Mouse (Mus musculus) forebrain, embryonic 16.5 days (tissue): ENCODE results near the gene Mgat4c. TPM values are rescaled to one million over a fixed set of nuclear protein-coding genes. Genes with fewer than 3 reads are reported as not detected.

Experiments
- ATAC-seq: fragments of 200-750 bp; cut with Nextera tagmentation; 2 replicates; pipeline ENCODE4 v1.8.0; 2017; ENCODE audit warnings: mild to moderate bottlenecking, moderate library complexity
- H3K27ac ChIP-seq: fragments of 300-500 bp; sonication (generic); 2 replicates; pipeline ENCODE4 v1.5.1; 2014; ENCODE audit warnings: low read length, control low read depth
- H3K27me3 ChIP-seq: fragments of 300-500 bp; sonication (generic); replicated peaks from 2 replicates; pipeline ENCODE4 v1.6.1; 2014; ENCODE audit warnings: low read length; ENCODE audit not compliant: control insufficient read depth, insufficient read depth
- H3K36me3 ChIP-seq: fragments of 300-500 bp; sonication (generic); 2 replicates; pipeline ENCODE4 v1.6.1; 2014; ENCODE audit not compliant: control insufficient read depth, insufficient read depth
- H3K4me1 ChIP-seq: fragments of 300-500 bp; sonication (generic); replicated peaks from 2 replicates; pipeline ENCODE4 v1.6.1; 2014; ENCODE audit warnings: low read length; ENCODE audit not compliant: control insufficient read depth, insufficient read depth
- H3K4me2 ChIP-seq: fragments of 300-500 bp; sonication (generic); 2 replicates; pipeline ENCODE4 v1.6.1; 2014; ENCODE audit warnings: mild to moderate bottlenecking, low read length, control low read depth
- H3K4me3 ChIP-seq: fragments of 300-500 bp; sonication (generic); replicated peaks from 2 replicates; pipeline ENCODE4 v1.5.1; 2014; ENCODE audit warnings: mild to moderate bottlenecking, low read length, control low read depth
- H3K9ac ChIP-seq: fragments of 300-500 bp; sonication (generic); replicated peaks from 2 replicates; pipeline ENCODE4 v1.6.1; 2014; ENCODE audit warnings: low read depth, low read length, control low read depth
- H3K9me3 ChIP-seq: fragments of 300-500 bp; sonication (generic); 2 replicates; pipeline ENCODE4 v1.6.1; 2016; ENCODE audit warnings: low read length; ENCODE audit not compliant: control insufficient read depth
- whole genome bisulfite sequencing: fragments of 180-500 bp; shearing (Covaris S2); extraction: QIAGEN DNeasy Blood & Tissue Kit; methylation state at CpG from one replicate; pipeline ENCODE4 v1.1.7; 2014; 5-methylcytosine and 5-hydroxymethylcytosine counted together
- polyA plus RNA-seq: library from polyadenylated mRNA; unstranded; fragments of >200 nt; fragmentation: Nextera tagmentation; extraction: Ambion mirVana; gene quantifications from 2 replicates; pipeline ENCODE4 v1.2.1, GENCODE M21; 2015

Mgat4c gene
- polyA plus RNA-seq, 1 experiment from 2014 or later: 24.7 TPM

- no peaks in the 10 kb centered on the region for H3K4me1 ChIP-seq
- no peak for ATAC-seq
- H3K36me3 ChIP-seq: no peaks in the 10 kb centered on the region
- no peak overlapping the region for H3K27ac ChIP-seq
- H3K27me3 ChIP-seq: no peaks in the 10 kb centered on the region
- no peak overlapping the region for H3K4me3 ChIP-seq
- no peaks in the 10 kb centered on the region for H3K9me3 ChIP-seq
- H3K9ac ChIP-seq: no peak overlapping the region
- H3K4me2 ChIP-seq: no peak overlapping the region
- 13% methylated on average over 2 of the region's 2 CpGs for WGBS
These were observed 375.8 kb downstream of the Mgat4c start for GRCm38 (mm10) chr10:102056975-102057565.

DNA sequence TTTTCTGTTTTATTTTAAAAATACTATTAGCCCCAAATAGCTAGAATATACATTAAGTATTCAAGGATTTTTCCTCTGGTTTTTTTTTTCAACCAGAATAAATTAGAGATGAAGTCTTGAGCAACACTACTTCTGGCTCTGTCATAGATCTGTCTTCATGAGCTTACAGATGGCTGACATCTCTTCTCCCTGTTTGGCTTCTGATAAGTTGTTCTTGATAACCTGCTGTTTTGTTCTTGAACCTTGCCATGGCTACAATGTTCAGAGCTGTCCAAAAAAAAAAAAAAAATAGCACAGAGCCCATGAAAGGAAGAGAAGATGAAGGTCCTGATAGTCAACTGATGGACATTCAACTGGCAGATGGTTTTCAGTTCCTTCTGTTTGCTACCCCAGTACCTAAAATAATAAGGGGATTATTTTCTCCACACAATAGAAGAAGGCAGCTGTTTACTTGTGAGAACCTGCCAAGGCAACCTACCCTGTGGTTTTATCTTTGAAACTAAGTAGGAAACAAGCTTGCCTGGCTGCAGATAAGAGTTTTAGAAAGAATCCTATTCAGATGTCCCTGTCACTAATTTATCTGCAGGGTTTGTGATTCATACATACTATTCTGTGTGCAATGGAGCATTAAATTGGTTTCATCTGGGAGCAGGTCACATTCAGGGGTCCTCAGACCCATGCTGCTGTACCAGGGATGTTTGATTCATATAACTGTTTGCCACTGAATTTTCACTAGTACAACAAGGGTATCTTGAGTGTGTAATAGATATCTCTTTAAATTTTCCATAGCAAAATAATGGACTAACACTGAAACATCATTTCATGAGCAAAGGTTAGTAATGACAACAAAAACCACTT lies 393.5 kb downstream of the Mgat4c start:
- Histone ChIP-seq H3K9me3 (no peaks in the 10 kb centered on the region), H3K4me3 (no peak overlapping the region), H3K4me2 (no peak overlapping the region), H3K36me3 (no peaks in the 10 kb centered on the region), H3K4me1 (0 out of 2 replicates have a peak, but pooled peaks cover 3% of the 10 kb centered on the region), H3K27ac (no peak overlapping the region), H3K27me3 (no peaks in the 10 kb centered on the region), H3K9ac (no peak overlapping the region)
- no peak for ATAC-seq

DNA sequence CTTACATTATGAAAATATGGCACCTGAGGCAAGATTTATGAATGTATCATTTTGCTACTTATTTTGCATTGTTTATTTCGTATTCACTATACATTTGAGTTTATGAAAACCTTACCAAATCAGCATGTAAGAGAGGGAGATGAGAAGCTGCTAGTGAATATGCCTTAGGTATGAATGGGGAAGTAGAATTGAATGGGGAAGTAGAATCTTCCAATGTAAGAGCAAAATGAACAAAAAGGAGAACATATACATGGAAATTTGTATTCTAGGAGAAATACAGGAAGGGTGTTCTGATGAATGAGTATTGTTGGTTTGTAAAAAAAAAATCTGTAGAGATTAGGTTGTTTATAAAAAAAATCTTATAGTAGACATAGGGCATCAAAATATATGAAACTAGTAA lies 441.9 kb downstream of the Mgat4c start:
- ATAC-seq: no peak

DNA sequence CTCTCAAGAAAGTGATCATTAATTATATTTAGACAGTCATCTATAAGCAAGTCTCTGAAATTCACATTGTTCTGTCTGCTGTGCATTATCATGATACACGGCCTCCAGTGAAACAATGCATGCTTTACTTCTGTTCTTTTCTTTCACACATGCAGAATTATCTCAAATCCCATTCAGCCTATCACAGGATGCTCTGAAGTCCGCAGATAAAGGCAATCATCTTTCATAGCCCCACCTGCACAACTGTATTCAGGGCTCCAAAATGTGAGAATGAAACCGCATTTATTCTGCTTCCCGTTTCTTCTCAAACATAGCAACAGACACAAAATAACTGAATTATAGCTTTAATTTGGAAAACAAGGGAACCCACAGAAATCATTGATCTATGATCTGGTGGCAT lies 446.1 kb downstream of the Mgat4c start:
- no peaks in the 10 kb centered on the region for H3K4me1 ChIP-seq
- no peak for ATAC-seq
- no peak overlapping the region for H3K9ac ChIP-seq
- H3K27ac ChIP-seq: no peak overlapping the region
- H3K4me2 ChIP-seq: no peak overlapping the region
- no peak overlapping the region for H3K4me3 ChIP-seq
- no peaks in the 10 kb centered on the region for H3K27me3 ChIP-seq
- H3K36me3 ChIP-seq: no peaks in the 10 kb centered on the region
- no peaks in the 10 kb centered on the region for H3K9me3 ChIP-seq
- 70% methylated on average over 4 of the region's 4 CpGs for WGBS

More for the DNA sequence above, 441.9 kb downstream of the Mgat4c start:
- H3K4me1 ChIP-seq: no peaks in the 10 kb centered on the region
- no peak overlapping the region for H3K27ac ChIP-seq
- H3K4me3 ChIP-seq: no peak overlapping the region
- no peaks in the 10 kb centered on the region for H3K9me3 ChIP-seq
- H3K27me3 ChIP-seq: no peaks in the 10 kb centered on the region
- no peak overlapping the region for H3K4me2 ChIP-seq
- no peak overlapping the region for H3K9ac ChIP-seq
- no peaks in the 10 kb centered on the region for H3K36me3 ChIP-seq
- WGBS: 83% methylated on average over 1 of the region's 1 CpGs

DNA sequence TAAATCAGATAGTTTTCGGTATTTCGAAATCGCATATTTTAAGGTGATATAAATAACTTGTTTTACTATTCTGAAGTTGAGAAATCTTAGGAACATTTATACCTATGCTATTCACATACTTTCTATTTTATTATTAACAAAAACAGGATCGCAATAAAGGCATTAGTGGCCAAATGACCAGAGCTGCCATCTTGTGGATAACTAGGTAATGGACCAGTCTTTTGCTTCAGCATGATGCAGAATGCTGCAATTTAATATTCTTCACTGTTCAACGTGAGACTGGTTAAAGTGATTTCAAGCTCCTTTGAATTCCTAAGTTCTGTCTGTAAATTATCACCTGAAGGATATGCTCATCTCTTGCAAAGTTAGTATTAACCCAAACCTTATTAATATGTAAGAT lies 473.6 kb downstream of the Mgat4c start:
- Histone ChIP-seq H3K4me2 (no peak overlapping the region), H3K4me1 (peaks cover 2% of the 10 kb centered on the region; the same call in 1 of the 2 replicates), H3K36me3 (no peaks in the 10 kb centered on the region), H3K27ac (no peak overlapping the region), H3K9me3 (no peaks in the 10 kb centered on the region), H3K9ac (no peak overlapping the region), H3K27me3 (no peaks in the 10 kb centered on the region), H3K4me3 (no peak overlapping the region)
- 72% methylated on average over 5 of the region's 5 CpGs for WGBS
- ATAC-seq: no peak

- Histone ChIP-seq H3K27ac (no peak overlapping the region), H3K4me3 (no peak overlapping the region), H3K4me2 (no peak overlapping the region), H3K9me3 (no peaks in the 10 kb centered on the region), H3K4me1 (peaks cover 2% of the 10 kb centered on the region; the same call in 1 of the 2 replicates), H3K36me3 (no peaks in the 10 kb centered on the region), H3K9ac (no peak overlapping the region), H3K27me3 (no peaks in the 10 kb centered on the region)
- ATAC-seq: no peak
- WGBS: 29% methylated on average over 1 of the region's 1 CpGs
These were observed 474.6 kb downstream of the Mgat4c start for GRCm38 (mm10) chr10:102155853-102156252.

DNA sequence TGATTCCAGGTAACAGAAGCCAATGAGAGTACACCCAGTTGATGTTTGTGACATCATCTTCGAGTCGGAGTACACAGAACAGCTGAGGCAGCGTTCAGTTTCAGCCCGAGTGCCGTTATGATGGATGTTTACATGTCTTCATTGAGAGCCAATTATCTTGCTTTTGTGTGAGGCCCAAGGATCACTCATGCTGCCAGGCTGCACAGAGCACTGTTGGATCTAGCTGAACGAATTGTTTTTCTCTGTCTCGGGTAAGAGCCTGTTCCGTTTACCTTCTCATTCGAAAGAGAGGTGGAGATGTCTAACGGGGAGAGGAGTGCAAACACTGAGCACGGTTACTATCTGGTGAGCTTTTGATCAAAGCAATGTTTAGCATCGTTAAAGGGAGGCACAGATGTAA lies 477.5 kb downstream of the Mgat4c start:
- peaks cover 2% of the 10 kb centered on the region; the same call in 1 of the 2 replicates for H3K4me1 ChIP-seq
- ATAC-seq: peak; percentile 82
- peak overlapping the region; percentile 27 for H3K9ac ChIP-seq
- no peaks in the 10 kb centered on the region for H3K9me3 ChIP-seq
- WGBS: 7% methylated on average over 12 of the region's 12 CpGs
- peak overlapping the region; percentile 44 for H3K4me2 ChIP-seq
- H3K27ac ChIP-seq: no peak overlapping the region
- no peaks in the 10 kb centered on the region for H3K27me3 ChIP-seq
- no peaks in the 10 kb centered on the region for H3K36me3 ChIP-seq
- peak overlapping the region; percentile 29 for H3K4me3 ChIP-seq

DNA sequence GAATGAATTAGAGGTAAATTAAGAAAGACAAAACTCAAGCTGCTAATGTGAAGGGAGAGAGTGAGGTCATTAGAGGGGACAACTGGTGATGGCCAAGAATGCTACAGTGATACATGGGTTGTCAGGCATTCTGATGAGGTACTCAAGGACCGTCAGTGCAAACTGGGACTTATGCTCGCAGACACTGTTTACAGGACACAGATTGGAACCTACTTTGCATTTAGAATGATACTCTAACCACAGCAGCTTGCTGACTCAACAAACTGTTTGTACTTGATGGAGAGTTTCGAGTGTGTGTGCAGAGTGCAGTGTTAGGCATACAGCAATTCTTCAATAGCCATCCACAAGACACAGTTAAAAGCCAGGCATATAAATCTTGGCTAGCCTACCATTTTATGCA lies 503.4 kb downstream of the Mgat4c start:
- no peak overlapping the region for H3K9ac ChIP-seq
- no peak overlapping the region for H3K4me3 ChIP-seq
- no peak overlapping the region for H3K27ac ChIP-seq
- H3K27me3 ChIP-seq: no peaks in the 10 kb centered on the region
- 38% methylated on average over 3 of the region's 3 CpGs for WGBS
- H3K4me1 ChIP-seq: peaks cover 5% of the 10 kb centered on the region; the same call in 1 of the 2 replicates
- peak; percentile 87 for ATAC-seq
- H3K36me3 ChIP-seq: no peaks in the 10 kb centered on the region
- H3K4me2 ChIP-seq: no peak overlapping the region
- H3K9me3 ChIP-seq: no peaks in the 10 kb centered on the region

DNA sequence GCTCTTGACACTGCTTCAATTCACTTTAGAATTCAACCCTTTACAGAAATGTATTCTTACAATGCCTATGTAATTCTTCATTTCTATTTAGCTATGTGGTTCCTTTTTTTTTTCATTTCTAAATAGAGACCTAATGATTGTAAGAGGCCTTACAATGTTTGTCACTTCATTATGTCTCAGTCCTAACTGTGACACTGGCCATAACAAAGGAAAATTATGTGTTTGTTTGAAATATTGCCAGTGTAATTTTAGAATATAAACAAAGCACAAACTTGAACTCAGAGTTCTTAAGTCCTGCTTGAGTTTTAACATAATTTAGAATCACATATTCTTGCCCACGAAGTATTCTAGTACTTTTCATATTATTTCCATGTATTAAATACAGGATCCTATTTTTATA lies 510.4 kb downstream of the Mgat4c start:
- H3K9me3 ChIP-seq: no peaks in the 10 kb centered on the region
- no peak overlapping the region for H3K9ac ChIP-seq
- no peak for ATAC-seq
- no peaks in the 10 kb centered on the region for H3K27me3 ChIP-seq
- H3K4me1 ChIP-seq: no peaks in the 10 kb centered on the region
- no peak overlapping the region for H3K27ac ChIP-seq
- 90% methylated on average over 1 of the region's 1 CpGs for WGBS
- no peak overlapping the region for H3K4me2 ChIP-seq
- H3K36me3 ChIP-seq: no peaks in the 10 kb centered on the region
- H3K4me3 ChIP-seq: no peak overlapping the region
